Mouse (Mus musculus): ENCODE results near the gene Mical2. TPM values are rescaled to one million over a fixed set of nuclear protein-coding genes. Genes with fewer than 3 reads are reported as not detected.

Mical2 gene
- polyA plus RNA-seq, 1 experiment = 6.6 TPM

DNA sequence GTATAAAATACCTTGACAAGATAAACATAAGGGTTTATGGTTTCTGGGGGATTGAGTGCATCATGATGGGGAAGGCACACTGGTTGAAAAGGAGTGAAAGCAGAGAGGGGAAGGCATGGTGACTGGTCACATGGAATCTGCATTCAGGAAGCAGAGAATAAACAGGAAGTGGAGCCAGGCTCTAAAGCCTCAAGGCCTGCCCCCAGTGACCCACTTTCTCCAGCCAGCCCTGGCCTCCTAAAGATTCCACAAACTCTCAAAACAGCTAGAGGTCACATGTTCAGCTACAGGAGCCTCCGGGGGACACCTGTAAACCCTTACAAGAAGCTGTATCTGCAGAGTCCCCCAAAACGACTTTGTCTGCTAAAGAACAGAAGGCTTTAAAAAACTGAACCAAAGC is 179.4 kb downstream of the Mical2 start:
- peak; percentile 54 for DNase-seq
- Histone ChIP-seq H3K4me1 (ENCODE audit: control insufficient read depth, insufficient read depth, low read length) (peaks cover 4% of the 10 kb centered on the region; the same call in 1 of the 2 replicates), H3K36me3 (ENCODE audit: control insufficient read depth, insufficient read depth, low read length) (no peaks in the 10 kb centered on the region), H3K27me3 (replicated peaks; ENCODE audit: control insufficient read depth, insufficient read depth, low read length) (no peaks in the 10 kb centered on the region), H3K4me3 (ENCODE audit: insufficient read depth, low read depth, low read length) (no peak overlapping the region), H3K27ac (ENCODE audit: insufficient read depth, low read depth, low read length) (peak overlapping the region; percentile 37)
- no peak for TF ChIP-seq POLR2A (IDR thresholded peaks at IDR 0.05; ENCODE audit: low read depth, low read length)
- TF ChIP-seq CTCF (conservative IDR thresholded peaks at IDR 0.05; ENCODE audit: insufficient read depth, insufficient read length, low read depth, low read length) = no peak
- 30% methylated on average over 2 of the region's 2 CpGs for WGBS

DNA sequence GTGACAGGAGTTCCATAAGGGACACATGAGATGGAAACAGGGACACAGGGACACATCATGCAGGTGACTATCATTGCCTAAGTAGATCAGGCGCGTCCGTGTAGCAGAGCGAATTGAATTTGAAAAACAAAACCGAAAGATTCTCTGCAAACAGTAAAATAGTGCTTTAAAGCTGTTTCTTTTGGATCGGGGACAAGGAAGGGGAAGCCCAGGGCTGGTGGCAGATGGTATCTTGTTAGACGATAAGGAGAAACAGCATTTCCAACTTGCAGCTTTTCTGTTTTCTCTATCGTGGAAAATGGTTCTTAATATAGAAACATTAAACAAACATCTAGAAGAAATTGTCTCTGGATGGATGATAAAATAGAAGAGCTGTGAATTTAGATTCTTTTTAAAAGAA is 179.9 kb downstream of the Mical2 start:
- WGBS = 49% methylated on average over 8 of the region's 8 CpGs
- Histone ChIP-seq H3K4me3 (ENCODE audit: insufficient read depth, low read depth, low read length) (peak overlapping the region; percentile 26; the same call in 1 of the 2 replicates), H3K36me3 (ENCODE audit: control insufficient read depth, insufficient read depth, low read length) (no peaks in the 10 kb centered on the region), H3K27ac (ENCODE audit: insufficient read depth, low read depth, low read length) (peak overlapping the region; percentile 37), H3K27me3 (replicated peaks; ENCODE audit: control insufficient read depth, insufficient read depth, low read length) (no peaks in the 10 kb centered on the region), H3K4me1 (ENCODE audit: control insufficient read depth, insufficient read depth, low read length) (peaks cover 4% of the 10 kb centered on the region; the same call in 1 of the 2 replicates)
- TF ChIP-seq CTCF (conservative IDR thresholded peaks at IDR 0.05; ENCODE audit: insufficient read depth, insufficient read length, low read depth, low read length) = no peak
- TF ChIP-seq POLR2A (IDR thresholded peaks at IDR 0.05; ENCODE audit: low read depth, low read length) = no peak
- DNase-seq = no peak

DNA sequence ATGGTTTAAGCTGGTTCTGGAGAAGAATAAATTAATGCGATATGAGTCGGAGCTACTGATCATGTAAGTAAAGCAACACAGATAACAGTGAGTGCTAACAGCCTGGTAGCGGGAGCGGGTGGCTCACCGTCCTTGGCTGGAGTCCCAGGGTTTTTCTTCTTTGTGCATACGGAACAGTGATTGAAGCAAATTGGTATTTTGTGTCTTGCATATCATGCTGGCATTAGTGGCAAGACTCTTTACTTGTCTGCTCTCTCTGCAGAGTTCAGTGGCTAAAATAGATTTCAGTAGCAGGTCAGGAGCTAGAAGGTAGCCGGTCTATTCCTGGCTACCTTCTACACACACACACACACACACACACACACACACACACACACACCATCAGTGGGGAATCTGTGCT is 181.9 kb downstream of the Mical2 start:
- H3K27me3 ChIP-seq (replicated peaks; ENCODE audit: control insufficient read depth, insufficient read depth, low read length) = no peaks in the 10 kb centered on the region
- H3K36me3 ChIP-seq (ENCODE audit: control insufficient read depth, insufficient read depth, low read length) = no peaks in the 10 kb centered on the region
- TF ChIP-seq CTCF (conservative IDR thresholded peaks at IDR 0.05; ENCODE audit: insufficient read depth, insufficient read length, low read depth, low read length) (no peak), POLR2A (IDR thresholded peaks at IDR 0.05; ENCODE audit: low read depth, low read length) (no peak)
- DNase-seq = no peak
- WGBS = 75% methylated on average over 7 of the region's 7 CpGs
- peaks cover 8% of the 10 kb centered on the region; the same call in 1 of the 2 replicates for H3K4me1 ChIP-seq (ENCODE audit: control insufficient read depth, insufficient read depth, low read length)
- H3K4me3 ChIP-seq (ENCODE audit: insufficient read depth, low read depth, low read length) = no peak overlapping the region
- no peak overlapping the region for H3K27ac ChIP-seq (ENCODE audit: insufficient read depth, low read depth, low read length)

DNA sequence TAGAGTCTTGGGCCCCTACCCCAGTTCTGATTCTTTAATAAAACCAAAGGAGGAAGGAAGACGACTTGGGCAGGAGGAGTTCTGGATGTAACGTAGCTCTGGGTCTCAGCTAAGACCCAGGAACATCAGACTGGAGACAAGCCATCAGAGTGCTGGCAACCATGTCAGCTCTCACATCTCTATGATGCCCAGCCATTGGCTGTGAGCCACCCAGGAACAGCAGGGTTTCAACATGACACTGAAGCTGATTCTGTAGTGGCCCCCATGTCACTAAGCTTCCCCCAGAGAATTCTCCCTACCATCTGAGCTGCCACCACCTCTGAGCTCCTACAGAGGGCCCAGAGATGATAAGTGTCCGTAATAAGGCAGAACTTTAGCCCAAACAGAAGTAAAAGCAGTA is 184.3 kb downstream of the Mical2 start:
- H3K36me3 ChIP-seq (ENCODE audit: control insufficient read depth, insufficient read depth, low read length) = no peaks in the 10 kb centered on the region
- no peak overlapping the region for H3K4me3 ChIP-seq (ENCODE audit: insufficient read depth, low read depth, low read length)
- H3K4me1 ChIP-seq (ENCODE audit: control insufficient read depth, insufficient read depth, low read length) = peaks cover 9% of the 10 kb centered on the region; the same call in 1 of the 2 replicates
- H3K27me3 ChIP-seq (replicated peaks; ENCODE audit: control insufficient read depth, insufficient read depth, low read length) = no peaks in the 10 kb centered on the region
- 95% methylated on average over 3 of the region's 3 CpGs for WGBS
- H3K27ac ChIP-seq (ENCODE audit: insufficient read depth, low read depth, low read length) = no peak overlapping the region
- TF ChIP-seq CTCF (conservative IDR thresholded peaks at IDR 0.05; ENCODE audit: insufficient read depth, insufficient read length, low read depth, low read length) (no peak), POLR2A (IDR thresholded peaks at IDR 0.05; ENCODE audit: low read depth, low read length) (no peak)
- no peak for DNase-seq

DNA sequence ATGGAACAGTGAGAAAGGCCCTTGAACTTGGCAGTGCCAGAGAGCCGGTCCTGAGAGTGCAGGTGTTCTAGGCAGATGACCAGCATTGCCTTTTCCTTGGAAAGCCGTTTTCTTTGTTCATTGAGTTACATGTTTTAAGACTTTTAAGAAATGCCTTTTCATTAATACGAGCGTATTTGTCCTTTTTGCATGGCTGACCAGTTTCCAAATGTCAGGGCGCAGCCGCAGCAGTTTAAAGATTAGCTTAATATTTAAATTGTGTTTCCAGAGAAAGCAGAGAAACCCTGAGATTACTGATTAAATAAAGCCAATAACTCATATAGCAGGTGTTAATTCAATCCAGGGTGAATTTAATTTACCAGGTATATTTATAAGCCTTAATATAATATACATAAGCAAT is 187.6 kb downstream of the Mical2 start:
- H3K27me3 ChIP-seq (replicated peaks; ENCODE audit: control insufficient read depth, insufficient read depth, low read length) = no peaks in the 10 kb centered on the region
- H3K4me3 ChIP-seq (ENCODE audit: insufficient read depth, low read depth, low read length) = no peak overlapping the region
- peaks cover 9% of the 10 kb centered on the region; the same call in 1 of the 2 replicates for H3K4me1 ChIP-seq (ENCODE audit: control insufficient read depth, insufficient read depth, low read length)
- no peak overlapping the region for H3K27ac ChIP-seq (ENCODE audit: insufficient read depth, low read depth, low read length)
- DNase-seq = peak; percentile 81
- TF ChIP-seq CTCF (conservative IDR thresholded peaks at IDR 0.05; ENCODE audit: insufficient read depth, insufficient read length, low read depth, low read length) (no peak), POLR2A (IDR thresholded peaks at IDR 0.05; ENCODE audit: low read depth, low read length) (no peak)
- H3K36me3 ChIP-seq (ENCODE audit: control insufficient read depth, insufficient read depth, low read length) = no peaks in the 10 kb centered on the region
- WGBS = 38% methylated on average over 6 of the region's 6 CpGs

DNA sequence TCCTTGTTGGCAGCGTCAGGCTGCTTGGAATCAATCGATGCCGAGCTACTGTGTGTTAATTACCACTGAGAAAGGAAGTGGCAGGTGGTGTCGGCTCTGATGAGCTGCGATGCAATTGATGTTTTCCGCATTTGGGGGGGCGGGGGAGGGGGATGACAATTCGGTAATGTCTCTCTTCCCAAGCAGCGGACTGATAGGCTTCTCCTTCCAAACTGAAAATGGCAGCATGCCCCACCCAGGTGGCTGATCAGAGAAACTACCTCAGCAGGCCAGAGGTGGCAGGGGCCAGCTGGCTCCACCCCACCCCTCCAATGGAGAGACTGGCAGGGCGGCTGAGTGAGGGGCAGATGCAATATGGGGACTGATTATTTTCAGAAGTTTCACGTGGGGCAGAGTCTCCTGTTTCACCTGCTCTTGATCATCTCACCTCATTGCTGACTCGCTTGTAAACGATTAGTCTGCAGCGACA is 190.4 kb downstream of the Mical2 start:
- H3K27ac ChIP-seq (ENCODE audit: insufficient read depth, low read depth, low read length) = no peak overlapping the region
- WGBS = 44% methylated on average over 14 of the region's 14 CpGs
- no peaks in the 10 kb centered on the region for H3K27me3 ChIP-seq (replicated peaks; ENCODE audit: control insufficient read depth, insufficient read depth, low read length)
- H3K36me3 ChIP-seq (ENCODE audit: control insufficient read depth, insufficient read depth, low read length) = no peaks in the 10 kb centered on the region
- TF ChIP-seq CTCF (conservative IDR thresholded peaks at IDR 0.05; ENCODE audit: insufficient read depth, insufficient read length, low read depth, low read length) (no peak), POLR2A (IDR thresholded peaks at IDR 0.05; ENCODE audit: low read depth, low read length) (no peak)
- peaks cover 9% of the 10 kb centered on the region; the same call in 1 of the 2 replicates for H3K4me1 ChIP-seq (ENCODE audit: control insufficient read depth, insufficient read depth, low read length)
- H3K4me3 ChIP-seq (ENCODE audit: insufficient read depth, low read depth, low read length) = no peak overlapping the region
- DNase-seq = no peak

DNA sequence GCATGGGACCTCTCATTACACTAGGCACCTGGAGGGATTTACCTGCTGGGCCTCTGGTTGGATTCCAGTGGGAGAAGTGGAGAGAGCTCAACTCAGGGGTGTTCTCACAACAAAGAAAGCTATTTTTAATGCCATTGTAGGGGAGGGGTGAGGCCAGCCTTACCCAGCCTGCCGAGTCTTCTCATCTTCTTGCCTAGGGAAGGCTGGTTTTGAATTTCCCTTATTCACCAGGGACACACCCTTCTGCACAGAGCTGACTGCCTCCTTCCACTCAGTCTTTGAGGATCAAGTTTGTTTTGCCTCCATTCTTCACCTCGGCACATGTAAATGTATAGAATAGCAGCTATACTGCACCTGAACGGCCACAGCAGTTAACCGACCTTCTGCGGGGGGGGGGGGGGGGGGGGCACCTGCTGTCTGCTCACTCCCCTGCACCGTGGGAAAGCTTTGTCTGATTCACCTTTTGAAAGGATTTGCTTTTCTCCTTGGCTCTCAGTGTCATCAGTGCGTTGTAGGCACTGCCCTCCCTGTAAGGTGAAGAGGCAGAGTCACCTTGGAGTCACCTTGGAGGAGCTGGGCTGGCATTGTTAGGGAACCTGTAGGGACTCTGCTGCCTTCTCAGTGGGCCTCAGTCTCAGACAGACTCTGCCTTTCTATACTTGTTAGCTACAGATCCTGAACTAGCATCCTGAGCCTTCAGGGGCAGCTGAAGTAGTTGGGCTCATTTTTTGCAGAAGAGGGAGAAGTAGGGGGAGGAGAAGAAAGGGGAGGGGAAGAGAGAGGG is 191.3 kb downstream of the Mical2 start:
- Histone ChIP-seq H3K36me3 (ENCODE audit: control insufficient read depth, insufficient read depth, low read length) (no peaks in the 10 kb centered on the region), H3K27me3 (replicated peaks; ENCODE audit: control insufficient read depth, insufficient read depth, low read length) (no peaks in the 10 kb centered on the region), H3K27ac (ENCODE audit: insufficient read depth, low read depth, low read length) (no peak overlapping the region), H3K4me1 (ENCODE audit: control insufficient read depth, insufficient read depth, low read length) (peaks cover 9% of the 10 kb centered on the region; the same call in 1 of the 2 replicates), H3K4me3 (ENCODE audit: insufficient read depth, low read depth, low read length) (no peak overlapping the region)
- DNase-seq = no peak
- 27% methylated on average over 7 of the region's 7 CpGs for WGBS
- no peak for TF ChIP-seq CTCF (conservative IDR thresholded peaks at IDR 0.05; ENCODE audit: insufficient read depth, insufficient read length, low read depth, low read length)
